Mouse (Mus musculus) spleen, adult 18-20 months (tissue): ENCODE data around the gene Hip1r.
"Not testable (repeated sequence)": the region's sequence is repeated elsewhere in the genome, so short reads cannot be mapped to it uniquely, and the experiment has no call there.

Experiments
- DNase-seq, 2 experiments: peaks; one replicate each; pipeline ENCODE4 v3.0.0; 2022; ENCODE audit warnings: mixed read lengths in 2 of 2

Hip1r gene

GRCm38 (mm10) chr5:124041097-124041496 is 67.7 kb downstream of the Hip1r start:
- DNase-seq, result no peak

- no peak for DNase-seq
Observed at GRCm38 (mm10) chr5:124043212-124043978, 70.0 kb downstream of the Hip1r start.

GRCm38 (mm10) chr5:124043999-124044398 is 70.6 kb downstream of the Hip1r start:
- no peak for DNase-seq

GRCm38 (mm10) chr5:124045453-124046010 is 72.1 kb downstream of the Hip1r start:
- no peak for DNase-seq

- DNase-seq, result no peak
Observed at GRCm38 (mm10) chr5:124046741-124047401, 73.4 kb downstream of the Hip1r start.

GRCm38 (mm10) chr5:124049249-124050045 is 76.0 kb downstream of the Hip1r start:
- no peak for DNase-seq

GRCm38 (mm10) chr5:124050095-124051050 is 76.9 kb downstream of the Hip1r start:
- peak; percentile 48 to 58 for DNase-seq

- DNase-seq, result no peak
Observed at GRCm38 (mm10) chr5:124051899-124052491, 78.6 kb downstream of the Hip1r start.

- not testable (repeated sequence) for DNase-seq
Observed at GRCm38 (mm10) chr5:124052641-124053040, 79.2 kb downstream of the Hip1r start.
